Mouse (Mus musculus) liver, embryonic 14.5 days (tissue): ENCODE data around the gene Vmn1r3.
"Not testable (repeated sequence)": the region's sequence is repeated elsewhere in the genome, so short reads cannot be mapped to it uniquely, and the experiment has no call there.

Experiments
- CTCF ChIP-seq: IDR thresholded peaks from 2 replicates; pipeline ENCODE4 v1.5.1; 2016; ENCODE audit warnings: antibody characterized with exemption, low read depth, control low read depth
- EP300 ChIP-seq: IDR thresholded peaks from 2 replicates; pipeline ENCODE4 v1.6.1; 2016; ENCODE audit warnings: antibody characterized with exemption, low read depth

- not testable (repeated sequence) for TF ChIP-seq CTCF, EP300
These were observed 9.4 kb downstream of the Vmn1r3 start for GRCm38 (mm10) chr4:3175756-3176155.
